Mouse (Mus musculus): ENCODE data around the gene Dmrt2.

GRCm38 (mm10) chr19:25713382-25713781, 41.2 kb downstream of the Dmrt2 start:
- TF ChIP-seq CTCF (IDR thresholded peaks at IDR 0.05; ENCODE audit: borderline replicate concordance, insufficient read depth, low read depth, low read length) (peak; percentile 30; the same call in 1 of the 2 replicates), POLR2A (IDR thresholded peaks at IDR 0.05; ENCODE audit: borderline replicate concordance, insufficient read depth, low read length) (no peak)

Data from cerebellum, adult 2 months (tissue).